Mouse (Mus musculus): ENCODE data around the gene Ptcd3.
A peak's percentile ranks its signal among the peaks of the same experiment; 100 is the strongest.
"Not testable (repeated sequence)": the region's sequence is repeated elsewhere in the genome, so short reads cannot be mapped to it uniquely, and the experiment has no call there.

Ptcd3 gene

DNA sequence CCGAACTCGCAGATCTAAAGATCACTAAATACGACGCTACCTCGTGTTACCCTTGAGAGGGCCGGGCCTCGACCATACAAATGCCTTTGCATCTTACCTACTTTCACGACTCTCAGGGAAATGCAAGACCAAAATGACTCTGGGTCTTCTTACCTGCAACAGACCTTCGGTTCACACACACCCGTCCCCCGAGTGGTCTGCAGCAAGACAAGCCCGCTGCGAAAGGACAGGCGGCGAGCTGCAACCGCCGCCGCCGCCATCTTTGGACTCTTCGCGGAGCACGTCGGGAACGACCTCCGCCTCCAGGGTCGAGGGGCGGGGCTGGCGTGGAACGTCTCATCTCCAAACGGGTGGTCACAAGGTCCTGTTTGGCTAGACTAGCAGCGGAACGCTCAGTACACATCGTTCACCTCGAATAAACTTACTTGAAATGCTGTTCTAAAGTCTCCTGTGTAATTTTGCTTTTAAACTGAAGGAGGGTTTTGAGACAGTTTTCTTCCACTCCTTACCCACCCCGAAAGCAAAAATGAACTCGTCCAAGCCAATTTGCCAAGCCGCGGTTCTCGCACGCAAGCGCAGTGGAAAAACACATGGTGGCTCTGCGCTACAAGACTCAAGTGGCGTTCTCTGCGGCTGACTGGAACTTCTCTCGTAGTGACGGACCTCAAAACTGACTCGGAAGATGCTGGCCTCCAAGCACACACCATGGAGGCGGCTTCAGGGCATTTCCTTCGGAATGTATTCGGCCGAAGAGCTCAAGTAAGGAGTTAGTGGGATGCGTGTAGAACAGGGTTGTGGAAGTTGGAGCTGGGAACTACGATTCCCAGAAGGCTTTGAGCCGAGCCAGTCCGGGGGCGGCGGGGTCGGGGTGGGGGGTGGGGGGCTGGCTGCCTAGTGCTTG is at the start of gene Ptcd3, which contains the start of gene Polr1a:
Gene Ptcd3 (minus strand): TSS at position 270 of the 901 bp plus-strand sequence.
Gene Polr1a (plus strand): TSS at position 573 of the 901 bp plus-strand sequence.
- peak; percentile 94 for DNase-seq

DNA sequence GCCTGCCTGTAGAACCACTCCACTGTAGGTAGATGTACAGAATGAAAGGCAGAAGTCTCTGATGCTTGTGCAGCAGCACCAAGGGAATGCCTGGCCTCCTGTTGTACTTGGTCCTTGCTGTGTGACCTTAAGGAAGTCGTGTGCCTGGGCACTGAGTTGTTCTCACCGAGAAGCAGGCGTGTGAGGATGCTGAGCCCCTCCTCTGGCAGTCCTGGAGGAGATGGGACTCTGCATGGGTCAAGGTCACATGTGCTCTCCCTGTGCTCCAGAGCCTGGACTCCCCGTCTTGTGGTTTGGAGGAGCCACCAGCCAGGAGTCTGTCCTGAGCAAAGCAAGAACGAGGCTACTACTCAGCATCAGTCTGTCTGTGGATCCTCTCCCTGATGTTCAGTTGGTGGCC is 42.6 kb upstream of the Ptcd3 start:
- no peak for DNase-seq

DNA sequence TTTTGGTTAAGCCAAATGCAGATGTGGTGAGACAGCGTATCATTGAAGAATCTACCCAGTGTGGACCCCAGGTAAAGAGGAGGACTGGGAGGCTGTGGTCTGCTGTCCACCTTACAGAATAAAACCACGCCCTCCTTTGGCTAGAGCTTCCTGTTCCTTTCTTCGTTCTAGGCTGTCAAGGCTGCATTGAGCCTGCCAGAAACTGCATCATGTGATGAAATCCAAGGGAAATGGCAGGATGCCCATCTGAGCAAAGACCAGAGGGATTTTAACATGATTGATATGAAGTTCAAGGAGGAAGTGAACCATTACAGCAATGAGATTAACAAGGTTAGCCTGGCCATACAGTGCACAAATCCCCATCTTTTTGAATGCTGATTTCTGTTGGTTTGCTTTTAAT is 42.0 kb upstream of the Ptcd3 start:
- peak; percentile 87 for DNase-seq

DNA sequence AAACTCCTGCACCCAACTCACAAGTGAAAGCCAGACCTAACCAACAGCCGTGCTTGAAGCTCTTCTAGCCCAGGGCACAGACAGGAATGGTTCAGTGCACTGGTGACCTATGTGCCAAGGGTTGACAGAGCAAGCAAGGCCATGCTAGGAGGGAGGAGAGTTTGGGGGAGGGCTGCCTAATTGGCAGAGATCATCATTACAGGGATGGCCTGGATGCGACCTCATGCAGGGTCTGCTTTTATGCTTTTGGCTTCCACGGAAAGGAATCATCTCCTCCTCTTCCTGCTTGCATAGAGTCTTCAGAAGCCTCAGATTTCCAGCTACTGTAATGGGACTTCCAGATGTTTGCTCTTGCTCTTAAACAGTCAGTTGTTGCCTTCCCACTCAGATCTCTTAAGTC is 41.2 kb upstream of the Ptcd3 start:
- peak; percentile 18 to 72 for DNase-seq

DNA sequence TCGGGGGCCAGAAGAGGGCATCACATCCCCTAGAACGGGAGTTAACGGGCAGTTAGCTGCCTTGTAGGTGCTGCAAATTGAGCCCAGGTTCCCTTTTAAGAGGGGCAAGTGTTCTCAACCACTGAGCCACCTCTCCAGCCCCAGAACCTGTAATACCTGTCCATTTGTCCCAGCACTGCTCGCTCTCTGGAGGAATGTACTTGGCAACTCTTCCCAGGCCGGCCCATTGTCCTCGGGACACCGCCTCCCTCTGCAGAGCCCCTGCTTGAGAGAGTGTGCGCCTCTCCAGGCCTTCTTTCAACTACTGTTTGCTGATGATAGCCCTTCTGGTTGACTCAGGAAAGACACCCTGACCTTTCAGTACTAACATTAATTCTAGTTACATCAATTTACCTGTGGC is 37.6 kb upstream of the Ptcd3 start:
- DNase-seq: no peak

DNA sequence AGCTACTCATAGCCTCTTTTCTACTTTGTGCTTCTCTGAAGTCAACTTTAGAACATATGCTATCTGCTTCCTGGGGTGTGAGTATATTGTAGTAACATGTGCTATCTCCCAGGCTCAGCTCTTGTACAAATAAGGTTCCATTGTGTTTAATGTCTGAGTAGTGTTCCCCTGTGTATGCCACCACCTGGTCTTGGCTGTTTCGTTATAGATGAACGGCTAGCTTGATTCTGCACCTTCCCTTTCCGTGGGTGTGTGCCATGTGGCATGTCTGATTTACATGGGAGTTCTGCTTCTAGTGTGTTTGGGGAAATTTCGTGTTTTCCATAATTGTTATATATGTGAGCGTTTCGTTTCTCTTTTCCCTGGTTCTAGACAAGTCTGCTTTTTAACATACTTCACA is 36.6 kb upstream of the Ptcd3 start:
- no peak for DNase-seq

DNA sequence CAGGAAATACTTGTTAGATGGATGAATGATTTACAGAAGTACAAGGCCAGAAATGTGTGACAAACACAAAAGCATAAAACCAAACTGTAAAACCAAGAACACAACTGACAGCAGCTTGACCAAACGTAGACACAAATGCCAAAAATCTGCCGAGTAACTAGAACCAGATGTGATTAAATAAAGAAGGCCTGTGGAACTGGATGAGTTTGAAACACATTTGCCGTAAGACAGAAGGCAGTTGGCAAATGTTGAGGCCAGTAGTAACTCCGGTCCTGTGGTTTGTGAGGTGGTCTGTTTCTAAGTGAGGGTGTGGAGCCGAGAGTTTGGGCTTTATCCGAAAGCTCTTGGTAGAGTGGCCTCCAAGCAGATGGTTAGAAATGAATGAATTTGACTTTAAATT is 32.4 kb upstream of the Ptcd3 start:
- DNase-seq: no peak

DNA sequence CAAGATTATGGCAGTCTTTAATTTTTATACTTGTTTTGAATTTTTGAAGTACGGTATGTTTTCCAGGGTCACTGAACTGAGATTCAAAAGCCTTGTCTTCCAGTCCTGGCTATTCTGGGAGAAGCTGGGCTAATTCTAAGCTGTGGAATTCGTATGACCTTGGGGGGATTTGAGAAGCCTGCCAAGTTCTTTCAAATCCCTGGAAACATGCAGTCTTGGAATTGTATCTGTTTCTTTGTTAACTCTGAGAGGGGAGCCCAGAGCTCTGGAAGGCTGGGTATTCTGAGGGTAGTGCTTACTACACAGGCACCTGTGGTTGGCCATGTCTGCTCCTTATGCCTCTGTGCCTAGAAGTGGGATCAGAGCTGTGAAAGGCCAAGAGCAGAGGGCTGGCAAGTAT is 27.2 kb upstream of the Ptcd3 start:
- no peak for DNase-seq

DNA sequence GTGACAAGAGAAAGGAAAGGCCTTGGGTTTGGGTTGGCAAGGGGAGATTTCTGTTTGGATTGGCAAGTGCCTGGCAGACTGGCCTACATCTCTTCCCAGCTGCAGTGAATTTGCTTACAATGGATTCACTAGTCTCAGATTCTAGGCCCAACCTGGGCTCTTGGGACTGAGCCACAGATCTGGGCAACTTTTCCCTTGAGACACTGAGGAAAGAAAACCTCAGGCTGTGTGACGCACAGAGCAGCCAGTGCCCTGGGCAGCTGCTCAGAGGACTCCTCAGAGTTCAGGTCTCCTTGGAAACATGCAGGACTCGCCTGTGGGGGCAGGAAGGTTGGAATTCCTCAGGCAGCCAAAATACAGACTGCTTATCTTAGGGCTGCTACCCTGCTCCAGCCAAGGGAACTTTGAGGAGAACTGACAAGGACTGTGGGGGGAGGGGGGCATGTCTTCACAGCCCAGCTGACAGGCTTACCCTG is 25.6 kb upstream of the Ptcd3 start:
- DNase-seq: peak; percentile 25 to 70

DNA sequence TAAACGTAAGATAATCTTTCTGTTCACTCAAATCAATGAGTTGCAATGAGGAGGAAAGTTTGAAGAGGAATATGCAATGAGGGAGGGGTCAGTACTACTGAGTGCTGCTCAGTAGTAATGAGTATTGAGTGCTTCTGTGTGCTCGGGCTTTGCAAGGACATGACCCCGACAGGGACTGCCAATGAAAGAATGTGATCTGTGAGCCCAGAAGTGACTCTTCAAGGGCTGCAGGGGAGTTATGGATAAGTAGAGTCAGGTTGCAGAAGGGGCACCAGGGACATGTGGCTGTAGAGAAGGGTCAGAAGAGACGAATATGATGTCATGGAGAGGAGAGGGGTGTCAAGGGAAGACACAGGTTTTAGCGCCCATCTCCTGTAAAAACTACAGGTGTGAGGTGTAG is 23.8 kb upstream of the Ptcd3 start:
- no peak for DNase-seq

DNA sequence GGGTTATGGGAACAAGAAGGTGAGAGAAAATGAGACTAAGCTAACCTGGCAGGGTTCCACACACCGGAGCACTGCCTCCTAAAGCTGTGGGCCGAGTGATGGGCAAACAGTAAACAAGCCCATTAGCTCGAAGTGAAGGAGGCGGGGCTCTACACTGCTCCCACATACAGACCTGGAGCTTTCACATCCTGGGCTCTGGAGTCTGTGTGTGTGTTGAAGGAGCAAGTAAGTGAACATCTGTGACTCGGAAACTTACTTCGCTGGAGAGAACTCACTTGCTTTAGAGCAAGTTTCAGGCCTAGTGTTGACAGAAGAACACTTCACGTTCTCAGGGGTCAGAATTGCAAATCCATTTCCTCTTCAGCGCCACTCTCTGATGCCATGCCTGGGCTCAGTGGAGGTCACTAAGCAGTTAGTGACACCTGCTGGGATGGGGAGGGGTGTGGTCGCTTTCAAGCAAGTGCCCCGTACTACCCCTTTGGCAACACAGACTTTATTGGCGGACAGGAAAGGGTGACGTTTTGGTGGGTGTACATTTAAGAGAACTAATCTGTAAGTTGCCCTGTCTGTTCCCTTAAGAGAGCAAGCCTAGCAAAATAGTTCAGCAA is 22.4 kb upstream of the Ptcd3 start:
- no peak for DNase-seq

DNA sequence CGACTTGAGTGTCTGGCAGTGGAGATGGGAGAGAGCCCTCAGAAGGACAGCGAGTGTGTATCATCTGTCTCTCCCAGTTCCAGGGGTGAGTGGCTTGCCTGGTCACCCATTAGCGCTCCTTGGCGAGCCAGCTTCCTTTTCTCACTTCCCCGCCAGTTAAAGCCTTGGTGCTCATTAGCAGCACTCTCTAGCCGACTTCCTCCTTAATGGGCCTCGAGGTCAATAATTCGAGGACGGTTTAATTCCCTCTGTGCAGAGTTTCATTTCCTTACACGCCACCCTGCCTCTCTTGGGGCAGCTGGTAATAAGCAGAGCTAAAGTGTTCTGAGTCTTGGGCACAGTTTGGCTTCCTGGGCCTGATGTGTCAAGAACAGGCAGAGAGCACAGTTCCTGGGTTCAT is 21.5 kb upstream of the Ptcd3 start:
- DNase-seq: peak in 1 of 2 experiments; percentile 40

DNA sequence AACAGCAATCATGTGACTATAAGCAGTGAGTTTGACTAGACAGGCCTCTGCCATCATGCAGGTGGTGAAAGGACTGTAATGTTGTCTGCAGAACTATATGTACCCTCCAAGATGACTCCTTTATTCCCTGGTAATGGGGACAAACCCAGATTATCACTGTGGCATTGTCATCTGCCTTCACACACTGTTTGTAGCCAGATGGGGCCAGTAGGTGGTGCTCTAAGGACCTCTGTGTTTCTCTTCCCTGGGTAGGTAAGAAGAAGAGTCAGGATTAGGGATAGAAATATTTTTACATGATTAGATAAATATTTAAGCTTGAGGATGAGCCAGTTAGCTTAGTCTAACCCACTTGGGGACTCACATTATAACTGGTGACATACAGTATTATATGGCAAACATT is 19.4 kb upstream of the Ptcd3 start:
- peak; percentile 50 to 78 for DNase-seq

DNA sequence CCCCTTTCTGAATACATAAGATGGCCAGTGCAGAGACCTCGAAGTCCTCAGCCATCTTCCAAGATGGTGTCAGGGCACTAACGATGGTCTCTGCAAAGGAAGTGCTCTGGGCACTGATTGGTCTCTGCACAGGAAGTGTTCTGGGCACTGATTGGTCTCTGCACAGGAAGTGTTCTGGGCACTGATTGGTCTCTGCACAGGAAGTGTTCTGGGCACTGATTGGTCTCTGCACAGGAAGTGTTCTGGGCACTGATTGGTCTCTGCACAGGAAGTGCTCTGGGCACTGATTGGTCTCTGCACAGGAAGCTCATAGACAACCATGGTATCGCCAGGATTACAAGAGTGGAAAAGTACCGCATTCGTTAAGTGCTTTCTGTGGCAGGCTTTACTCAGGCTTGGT is 16.7 kb upstream of the Ptcd3 start:
- DNase-seq: not testable (repeated sequence)

DNA sequence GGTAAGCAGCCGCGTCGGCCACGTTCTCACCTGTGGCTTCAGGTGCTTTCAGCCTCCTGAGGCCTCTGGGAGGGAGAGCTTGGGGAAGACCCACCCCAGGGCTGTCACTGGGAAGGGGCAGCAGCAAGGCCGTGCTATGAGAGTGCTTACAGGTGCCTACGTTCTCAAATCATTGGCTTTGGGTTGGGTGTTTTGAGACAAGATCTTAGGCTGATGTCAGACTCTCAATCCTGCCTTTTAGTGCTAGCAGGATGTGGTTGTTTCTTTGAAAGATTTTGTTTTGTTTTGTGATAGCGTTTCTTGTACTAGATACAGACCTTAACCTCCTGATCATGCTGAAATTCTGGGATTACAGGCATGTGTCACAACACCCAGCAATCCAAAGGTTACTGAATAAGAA is 12.2 kb upstream of the Ptcd3 start:
- no peak for DNase-seq

DNA sequence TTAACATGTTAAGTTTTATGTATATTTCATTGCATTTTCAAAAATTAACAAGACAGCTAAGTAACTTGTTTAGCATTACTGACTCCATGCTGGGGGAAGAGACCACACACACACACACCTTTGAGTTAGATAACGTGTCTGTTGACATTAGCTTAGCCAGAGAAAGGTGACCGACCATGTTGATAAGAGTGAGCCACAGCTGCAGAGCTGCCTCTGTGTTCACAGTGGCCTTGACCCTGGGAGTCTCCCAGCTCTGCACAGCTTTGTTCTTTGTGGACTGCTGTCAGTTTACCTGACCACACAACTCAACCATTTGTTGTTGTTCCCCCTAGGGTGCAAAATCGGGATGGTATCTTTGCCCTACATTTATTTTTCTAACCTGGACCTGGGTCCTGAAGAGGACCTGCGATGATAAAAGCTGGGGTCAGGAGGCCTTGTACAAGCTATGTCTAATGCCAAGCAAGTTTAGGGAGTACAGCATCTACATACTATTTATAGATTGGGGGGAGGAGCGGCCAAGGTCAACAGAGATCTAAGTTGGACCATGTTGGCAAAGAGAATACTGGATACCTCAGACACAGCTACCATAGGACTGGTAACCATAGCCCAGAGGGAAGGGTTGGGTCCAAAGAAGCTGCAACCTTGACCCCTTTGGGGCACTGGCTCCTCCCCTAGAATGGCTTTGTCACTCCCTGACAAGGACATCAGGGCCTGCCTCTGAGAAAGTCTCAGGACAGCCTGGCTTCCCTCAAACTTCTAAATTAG is 3.3 kb upstream of the Ptcd3 start:
- no peak for DNase-seq

DNA sequence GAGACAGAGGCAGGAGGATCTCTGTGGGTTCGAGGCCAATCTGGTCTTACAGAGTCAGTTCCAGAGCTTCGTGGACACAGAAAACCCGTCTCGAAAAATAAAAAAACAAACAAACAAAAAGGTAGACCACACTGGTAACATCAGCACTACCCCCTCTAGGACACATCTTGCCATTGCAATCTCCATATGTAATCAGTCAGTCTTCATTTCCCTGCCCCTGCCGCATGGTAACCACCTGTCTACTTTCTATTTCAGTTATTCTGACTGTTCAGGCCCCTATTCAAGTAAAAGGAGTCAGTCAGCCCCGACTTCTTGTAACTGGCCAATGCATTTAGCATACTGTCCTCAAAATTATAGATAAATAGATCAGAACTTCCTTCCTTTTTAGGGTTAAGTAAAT is 1.3 kb upstream of the Ptcd3 start:
- no peak for DNase-seq

DNA sequence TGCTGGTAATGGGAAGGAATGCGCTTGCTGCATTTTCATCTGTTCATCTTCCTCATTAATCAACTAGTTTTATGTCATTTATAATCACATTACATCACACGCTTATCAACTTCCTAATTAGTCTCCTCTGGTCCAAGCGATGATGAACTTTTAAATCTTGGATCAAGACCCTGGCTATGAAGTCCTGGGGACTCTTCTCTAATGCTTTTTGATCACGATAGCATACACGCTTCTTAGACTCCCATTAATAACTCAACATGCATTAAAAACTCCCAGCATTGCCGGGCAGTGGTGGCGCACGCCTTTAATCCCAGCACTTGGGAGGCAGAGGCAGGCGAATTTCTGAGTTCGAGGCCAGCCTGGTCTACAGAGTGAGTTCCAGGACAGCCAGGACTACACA is 834 bp upstream of the Ptcd3 start:
- DNase-seq: no peak

DNA sequence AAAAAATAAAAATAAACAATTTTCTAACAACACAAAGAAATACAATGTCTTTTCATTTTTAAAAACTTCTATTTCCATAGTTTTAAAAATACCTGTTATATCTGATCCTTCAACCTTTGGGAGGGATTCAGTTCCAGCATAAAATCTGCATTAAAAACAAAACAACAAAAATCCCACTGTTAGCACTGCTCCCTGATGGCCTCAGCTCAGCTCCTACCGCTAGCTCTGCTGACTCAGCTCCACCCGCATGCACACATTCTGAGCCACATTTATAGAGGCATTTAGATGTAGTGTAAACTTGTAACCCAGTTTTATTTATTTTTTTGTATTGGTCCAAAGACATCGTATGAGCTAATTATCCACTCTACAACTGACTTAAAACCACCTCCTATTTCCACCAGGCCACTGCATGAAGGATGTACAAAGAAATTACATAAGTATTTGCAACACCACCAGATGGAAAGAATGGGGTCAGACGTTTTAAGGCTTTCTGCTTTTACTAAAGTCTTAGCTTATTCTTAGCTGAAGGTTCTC is 781 bp downstream of the Ptcd3 start:
- DNase-seq: peak in 1 of 2 experiments; percentile 8

DNA sequence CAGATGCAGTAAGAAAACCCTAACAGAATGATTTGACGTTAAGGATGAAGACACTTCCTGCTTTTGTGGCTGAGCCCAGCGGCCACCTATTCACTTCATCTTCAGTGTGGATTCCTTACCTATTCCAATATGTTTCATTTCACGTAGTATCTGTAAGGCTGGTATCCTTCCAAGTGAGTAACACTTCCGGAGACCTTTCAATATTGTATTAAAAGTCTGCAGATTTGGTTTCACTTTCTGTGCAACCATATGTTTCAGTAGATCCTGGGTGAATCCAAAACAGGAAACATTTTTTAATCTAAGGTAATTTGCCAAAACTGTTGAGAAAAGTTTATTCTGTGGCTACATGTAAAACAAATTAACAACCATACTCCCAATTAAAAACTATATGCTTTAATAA is 15.3 kb downstream of the Ptcd3 start:
- DNase-seq: no peak

DNA sequence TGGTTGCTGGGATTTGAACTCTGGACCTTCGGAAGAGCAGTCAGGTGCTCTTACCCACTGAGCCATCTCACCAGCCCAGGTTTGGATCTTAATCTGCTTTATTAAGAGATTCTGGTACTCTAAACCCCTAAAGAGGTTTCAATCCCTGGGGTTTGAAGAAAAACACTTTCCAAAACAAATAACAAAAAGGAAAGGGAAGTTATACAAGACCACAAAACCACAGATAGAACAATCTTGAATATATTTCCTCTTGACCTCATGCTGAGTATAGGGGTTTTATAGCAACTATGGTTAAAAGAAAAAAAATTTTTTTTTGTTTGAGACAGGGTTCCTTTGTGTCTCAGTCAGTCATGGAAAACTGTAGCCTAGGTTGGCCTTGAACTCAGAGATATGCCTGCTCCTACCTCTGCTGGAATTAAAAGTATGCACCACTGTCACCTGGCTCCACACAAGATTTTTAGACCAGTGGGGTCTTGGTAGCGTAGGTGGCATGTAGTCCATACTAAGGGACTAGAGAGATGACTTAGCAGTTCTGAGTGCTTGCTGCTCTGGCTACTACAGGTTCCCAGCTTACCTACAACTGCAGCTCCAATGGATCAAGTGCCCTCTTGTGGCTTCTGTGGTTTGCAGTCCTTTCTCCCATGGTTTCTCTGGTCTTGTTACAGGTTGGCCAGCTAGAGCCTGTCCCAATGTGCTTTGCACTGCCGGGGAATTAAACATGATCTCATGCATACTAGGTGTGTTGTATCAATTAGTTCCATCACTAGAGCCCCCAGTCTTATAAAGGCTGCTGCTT is 30.4 kb downstream of the Ptcd3 start:
- no peak for DNase-seq

DNA sequence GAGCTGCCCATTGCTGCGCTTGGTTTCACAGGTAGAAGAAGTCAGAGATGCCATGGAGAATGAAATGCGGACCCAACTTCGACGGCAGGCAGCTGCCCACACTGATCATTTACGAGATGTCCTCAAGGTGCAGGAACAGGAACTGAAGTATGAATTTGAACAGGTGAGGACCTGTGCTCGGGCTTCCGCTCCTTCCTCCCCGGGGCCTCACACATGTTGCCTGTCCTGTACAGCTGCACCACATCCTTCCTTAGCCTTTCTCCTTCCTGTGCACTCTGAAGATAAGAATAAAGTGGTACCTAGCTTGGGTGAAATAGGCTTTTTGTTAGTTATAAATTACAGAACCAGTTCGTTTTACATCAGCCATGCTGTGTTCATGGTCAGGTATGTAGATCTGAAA is 37.2 kb downstream of the Ptcd3 start:
- no peak for DNase-seq

Measured in kidney, postnatal 25 days (tissue).